Mouse (Mus musculus) megakaryocyte progenitor cell, adult 5-6 weeks (primary cell): ENCODE results near the gene Katnal1. TPM values are rescaled to one million over a fixed set of nuclear protein-coding genes. Genes with fewer than 3 reads are reported as not detected.

ENCODE experiments used
- ATAC-seq: replicated peaks from 2 replicates; pipeline ENCODE4 v1.8.0; 2016; ENCODE audit warnings: mild to moderate bottlenecking, moderate TSS enrichment, inconsistent platforms; ENCODE audit not compliant: poor library complexity
- total RNA-seq, 2 experiments: library from RNA; stranded (forward) in 1 of 2; stranded (reverse) in 1 of 2; fragments of 157-497, 149-512 nt in 1 of 2; fragments of 200-1000 nt in 1 of 2; gene quantifications; 2 replicates each; pipeline versions ENCODE4 v1.2.3 to v1.2.4; 2015 to 2017

Gene Katnal1
- total RNA-seq (2015), result 5.6 and 6.5 TPM in 2 replicates
- 6.9 and 9.0 TPM in 2 replicates for total RNA-seq (2017)

GRCm38 (mm10) chr5:148929116-148929449 lies at the start of gene Katnal1:
TSS of gene Katnal1 (minus strand) at chr5:148929320.
- no peak for ATAC-seq

- ATAC-seq, result peak; percentile 11; the same call in 1 of the 2 replicates
Measured at GRCm38 (mm10) chr5:148978458-148979165, 49.5 kb upstream of the Katnal1 start.

- ATAC-seq, result peak; percentile 15
Measured at GRCm38 (mm10) chr5:148977698-148978457, 48.8 kb upstream of the Katnal1 start.

GRCm38 (mm10) chr5:148976876-148977275 lies 47.8 kb upstream of the Katnal1 start:
- no peak for ATAC-seq

GRCm38 (mm10) chr5:148975035-148975434 lies 45.9 kb upstream of the Katnal1 start:
- ATAC-seq, result no peak

- no peak for ATAC-seq
Measured at GRCm38 (mm10) chr5:148973019-148973668, 44.0 kb upstream of the Katnal1 start.

- ATAC-seq, result no peak
Measured at GRCm38 (mm10) chr5:148972167-148972566, 43.0 kb upstream of the Katnal1 start.

- ATAC-seq, result no peak
Measured at GRCm38 (mm10) chr5:148969648-148970047, 40.5 kb upstream of the Katnal1 start.

- no peak for ATAC-seq
Measured at GRCm38 (mm10) chr5:148968958-148969576, 39.9 kb upstream of the Katnal1 start.

GRCm38 (mm10) chr5:148968179-148968578 lies 39.1 kb upstream of the Katnal1 start:
- no peak for ATAC-seq

- no peak for ATAC-seq
Measured at GRCm38 (mm10) chr5:148966395-148966794, 37.3 kb upstream of the Katnal1 start.

GRCm38 (mm10) chr5:148965691-148966333 lies 36.7 kb upstream of the Katnal1 start:
- peak; percentile 78 for ATAC-seq

- ATAC-seq, result no peak
Measured at GRCm38 (mm10) chr5:148965089-148965591, 36.0 kb upstream of the Katnal1 start.

- ATAC-seq, result no peak
Measured at GRCm38 (mm10) chr5:148964251-148964650, 35.1 kb upstream of the Katnal1 start.

GRCm38 (mm10) chr5:148960211-148960610 lies 31.1 kb upstream of the Katnal1 start:
- no peak for ATAC-seq

- ATAC-seq, result peak; percentile 72
Measured at GRCm38 (mm10) chr5:148959068-148959990, 30.2 kb upstream of the Katnal1 start.

GRCm38 (mm10) chr5:148958355-148958754 lies 29.2 kb upstream of the Katnal1 start:
- peak; percentile 23; the same call in 1 of the 2 replicates for ATAC-seq

GRCm38 (mm10) chr5:148956898-148957535 lies 27.9 kb upstream of the Katnal1 start:
- ATAC-seq, result no peak

- ATAC-seq, result no peak
Measured at GRCm38 (mm10) chr5:148956091-148956490, 27.0 kb upstream of the Katnal1 start.
